Mouse (Mus musculus) ovary, adult 18-20 months (tissue): ENCODE data around the gene Dnajc14.
"Not testable (repeated sequence)": the region's sequence is repeated elsewhere in the genome, so short reads cannot be mapped to it uniquely, and the experiment has no call there.

Source experiments
- DNase-seq: peaks from one replicate; pipeline ENCODE4 v3.0.0; 2022; ENCODE audit warnings: low spot score, mixed read lengths

The Dnajc14 gene

DNA sequence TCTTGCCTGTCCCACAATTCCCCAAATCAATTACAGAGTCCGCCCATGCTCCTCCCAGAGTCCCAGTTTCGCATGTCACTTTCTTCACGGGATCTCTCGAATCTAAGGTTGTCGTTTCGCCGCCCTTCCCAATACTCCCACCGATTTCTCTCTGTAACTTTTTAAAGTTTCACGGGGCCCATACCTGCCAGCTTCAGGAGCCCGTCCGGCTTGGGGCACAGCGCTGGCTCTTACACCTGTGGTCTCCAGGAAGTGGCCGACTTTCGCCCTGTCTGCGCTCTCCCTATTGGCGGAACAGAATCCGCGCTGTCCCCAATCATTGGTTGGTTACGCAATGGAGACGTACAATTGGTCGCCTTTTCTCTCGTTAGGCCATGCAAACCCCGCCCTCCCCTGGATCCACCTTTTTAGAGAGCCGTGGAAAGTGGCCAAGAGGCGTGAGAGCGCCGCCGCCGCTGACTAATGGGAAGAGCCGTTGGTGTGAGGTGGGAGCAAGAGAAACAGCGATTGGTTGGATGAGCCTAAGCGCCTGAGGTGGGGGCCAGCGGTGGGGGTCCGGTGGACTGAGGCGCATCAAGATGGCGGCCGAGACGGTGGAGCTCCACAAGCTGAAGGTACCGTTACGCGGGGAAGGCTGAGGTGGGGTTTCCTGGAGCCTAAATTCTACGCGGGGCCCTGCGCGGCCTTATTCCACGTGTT, 17.6 kb downstream of the Dnajc14 start, which contains the start of gene Ormdl2:
Ormdl2 (minus strand) TSS at position 288 of the 699 bp plus-strand sequence.
- DNase-seq = peak; percentile 98

DNA sequence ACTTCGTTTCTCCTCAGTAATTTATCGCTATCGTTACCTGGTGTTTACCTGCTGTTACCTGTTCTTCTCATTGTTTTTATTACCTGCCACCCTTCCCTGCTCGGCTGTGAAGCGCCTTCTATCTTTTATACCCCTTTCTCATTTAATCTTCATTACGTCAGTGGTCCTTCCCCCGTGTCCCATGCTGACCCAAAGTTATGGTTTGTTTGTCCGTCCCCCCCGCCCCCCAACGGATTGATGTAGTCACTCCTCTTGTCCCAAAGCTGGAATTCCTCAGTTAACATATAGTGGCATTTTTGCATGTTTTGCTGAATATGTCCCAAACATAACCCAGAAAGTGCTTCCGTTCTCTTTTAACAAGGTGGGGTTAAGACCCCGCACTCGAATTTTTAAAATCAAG, 18.3 kb downstream of the Dnajc14 start:
- no peak for DNase-seq

DNA sequence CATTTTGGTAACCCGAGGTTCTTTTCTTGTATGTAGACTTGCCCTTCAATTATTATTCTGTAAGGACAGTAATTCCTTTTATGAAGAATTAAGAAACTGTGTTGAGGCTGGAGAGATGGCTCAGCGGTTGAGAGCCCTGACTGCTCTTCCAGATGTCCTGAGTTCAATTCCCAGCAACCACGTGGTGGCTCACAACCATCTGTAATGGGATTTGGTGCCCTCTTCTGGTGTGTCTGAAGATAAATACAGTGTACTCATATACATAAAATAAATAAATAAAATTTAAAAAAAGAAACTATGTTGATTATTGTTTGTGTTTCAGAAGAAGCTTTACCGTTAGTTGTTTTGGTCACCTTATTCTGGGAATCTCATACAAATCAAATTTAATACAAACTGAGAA, 19.2 kb downstream of the Dnajc14 start:
- DNase-seq = not testable (repeated sequence)

DNA sequence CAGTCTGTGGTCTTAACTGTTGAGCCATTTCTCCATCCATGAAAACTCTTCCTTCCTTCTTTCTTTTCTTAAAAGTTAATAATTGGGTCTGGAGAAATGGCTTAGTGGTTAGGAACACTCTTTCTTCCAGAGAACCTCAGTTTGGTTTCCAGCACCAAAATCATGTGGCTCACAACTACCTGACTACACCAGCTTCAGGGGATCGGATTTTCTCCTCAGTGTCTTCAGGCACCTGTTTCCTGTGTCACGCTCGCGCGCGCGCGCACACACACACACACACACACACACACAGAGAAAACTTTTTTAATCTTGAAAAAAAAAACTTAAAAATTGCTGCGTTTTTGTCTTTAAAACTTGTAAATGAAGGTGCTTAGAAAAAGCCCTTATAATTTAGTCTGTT, 20.0 kb downstream of the Dnajc14 start:
- no peak for DNase-seq

DNA sequence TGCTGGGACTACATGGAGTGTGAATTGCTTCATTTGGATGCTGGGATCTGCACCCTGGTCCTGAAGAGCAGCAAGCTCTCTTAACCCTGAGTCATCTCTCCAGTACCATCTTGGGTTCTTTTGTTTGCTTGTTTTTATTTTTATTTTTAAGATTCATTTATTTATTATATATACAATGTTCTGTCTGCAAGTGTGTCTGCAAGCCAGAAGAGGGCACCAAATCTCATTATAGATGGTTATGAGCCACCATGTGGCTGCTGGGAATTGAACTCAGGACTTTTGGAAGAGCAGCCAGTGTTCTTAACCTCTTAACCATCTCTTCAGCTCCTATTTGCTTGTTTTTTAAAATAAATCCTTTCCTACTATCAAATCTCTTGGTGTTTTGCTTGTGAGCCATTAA, 33.5 kb downstream of the Dnajc14 start:
- DNase-seq = no peak

DNA sequence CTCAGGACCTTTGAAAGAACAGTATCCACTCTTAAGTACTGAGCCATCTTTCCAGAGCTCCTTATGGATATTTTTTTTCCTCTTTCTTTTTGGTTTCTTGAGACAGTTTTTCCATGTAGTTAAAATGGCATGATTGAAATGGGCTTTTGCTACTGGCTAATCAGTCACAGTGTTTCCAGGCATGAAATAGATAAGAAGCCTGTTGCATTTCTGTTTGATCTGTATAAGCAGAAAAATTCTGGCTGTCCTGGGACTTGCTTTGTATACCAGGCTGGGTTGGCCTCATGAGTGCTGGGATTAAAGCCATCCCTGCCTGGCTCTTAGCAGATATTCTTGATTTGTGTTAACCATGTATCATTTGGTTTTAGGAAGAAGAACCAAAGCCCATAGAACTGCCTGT, 35.6 kb downstream of the Dnajc14 start:
- no peak for DNase-seq

DNA sequence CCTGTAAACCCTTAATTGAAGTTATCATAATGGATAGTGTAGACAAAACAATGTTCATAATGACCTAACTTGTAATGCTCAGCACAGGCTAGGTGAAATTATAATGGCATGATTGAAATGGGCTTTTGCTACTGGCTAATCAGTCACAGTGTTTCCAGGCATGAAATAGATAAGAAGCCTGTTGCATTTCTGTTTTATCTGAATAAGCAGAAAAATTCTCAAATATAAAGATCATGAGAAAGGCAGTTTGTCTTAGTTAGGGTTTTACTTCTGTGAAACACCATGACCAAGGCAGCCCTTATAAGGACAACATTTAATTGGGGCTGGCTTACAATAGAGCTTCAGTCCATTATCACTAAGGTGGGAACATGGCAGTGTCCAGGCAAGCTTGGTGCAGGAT, 36.8 kb downstream of the Dnajc14 start:
- DNase-seq = no peak

DNA sequence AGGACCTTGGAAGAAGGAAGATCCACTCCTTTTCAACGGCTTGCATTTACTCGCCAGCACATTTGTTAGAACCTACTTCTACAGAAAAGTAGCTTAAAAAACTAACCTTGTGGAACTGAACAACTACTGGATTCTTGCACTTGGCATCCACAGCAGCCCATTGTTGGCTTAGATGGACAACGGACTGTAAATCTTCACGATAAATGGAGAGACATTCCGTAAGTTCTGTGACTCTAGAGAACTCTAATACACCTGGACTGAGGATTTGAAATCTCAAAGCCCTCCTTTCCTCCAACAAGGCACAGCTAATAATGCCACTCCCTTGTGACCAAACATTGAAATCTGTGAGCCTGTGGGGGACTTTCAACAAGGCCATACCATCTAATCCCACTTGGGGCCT, 39.4 kb downstream of the Dnajc14 start:
- no peak for DNase-seq

DNA sequence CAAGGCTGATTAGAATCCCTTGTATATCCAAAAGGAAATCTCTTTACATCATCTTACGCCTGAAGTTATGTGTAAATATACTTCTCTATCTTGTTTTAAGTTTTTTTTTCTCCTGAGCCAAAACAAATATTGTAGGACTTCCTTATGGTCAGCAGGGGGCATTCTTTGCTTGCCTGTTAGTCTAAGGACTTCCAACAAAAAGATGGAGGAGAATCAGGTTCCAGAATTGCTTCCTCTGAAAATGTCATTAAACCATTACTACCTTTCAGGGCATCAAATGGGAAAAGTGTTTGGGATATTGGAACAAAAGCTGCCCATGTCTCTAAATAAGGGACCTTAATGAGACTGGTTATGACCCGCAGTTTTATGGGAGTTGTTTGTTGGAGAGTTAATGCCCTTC, 41.7 kb downstream of the Dnajc14 start:
- no peak for DNase-seq

DNA sequence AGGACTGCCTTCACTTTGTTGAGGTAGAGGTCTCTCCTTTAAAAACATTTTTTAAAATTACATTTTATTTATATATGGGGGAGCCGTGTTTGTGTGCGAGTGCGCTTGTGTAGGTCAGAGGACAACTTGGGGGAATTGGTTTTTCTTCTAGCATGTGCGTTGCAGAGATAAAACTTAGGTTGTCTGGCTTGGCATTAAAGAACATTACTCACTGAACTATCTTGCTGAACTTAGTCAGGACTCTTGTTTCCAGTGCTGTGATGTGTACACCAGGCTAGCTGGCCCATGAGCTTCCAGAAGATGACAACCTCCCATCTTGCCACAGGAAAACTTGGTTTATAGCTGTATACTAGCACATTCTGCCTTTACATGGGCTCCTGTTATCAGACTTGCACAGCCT, 42.8 kb downstream of the Dnajc14 start:
- no peak for DNase-seq

DNA sequence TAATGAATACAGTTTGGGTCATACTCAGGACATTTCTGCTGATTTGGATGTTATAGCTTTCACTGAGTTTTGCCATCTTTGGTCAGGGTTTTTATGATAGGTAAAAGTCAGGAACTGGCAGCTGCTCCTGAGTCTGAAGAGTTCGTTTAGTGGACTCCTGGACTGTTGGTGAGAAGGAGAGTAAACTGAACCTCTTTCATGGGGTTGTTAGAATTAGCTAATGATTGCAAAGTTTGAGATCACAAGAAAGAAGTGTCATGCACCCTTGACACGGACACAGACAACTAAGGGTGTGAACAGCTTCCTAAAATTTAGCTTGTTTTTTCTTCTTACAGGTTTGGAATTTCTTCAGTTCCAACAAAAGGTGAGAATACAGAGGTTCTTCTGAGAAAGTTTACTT, 44.6 kb downstream of the Dnajc14 start:
- DNase-seq = no peak

DNA sequence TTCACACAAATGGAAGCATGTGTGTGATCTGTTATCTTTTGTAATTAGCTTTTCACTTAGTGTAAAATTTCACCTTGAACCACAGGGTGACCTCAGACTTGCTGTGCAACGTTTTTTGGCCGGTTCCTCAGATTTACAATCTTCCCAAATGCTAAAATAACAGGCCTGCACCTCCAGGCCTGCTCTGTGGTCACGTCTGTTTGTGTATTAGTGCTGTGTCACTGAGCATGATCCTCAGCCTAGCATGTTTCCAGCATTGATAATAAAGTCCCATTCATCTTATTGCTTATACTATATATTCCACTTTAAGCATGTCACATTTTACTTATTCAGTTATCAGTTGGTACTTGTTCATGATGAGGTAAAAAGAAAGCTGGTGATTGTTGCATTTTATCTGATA, 46.5 kb downstream of the Dnajc14 start:
- no peak for DNase-seq

DNA sequence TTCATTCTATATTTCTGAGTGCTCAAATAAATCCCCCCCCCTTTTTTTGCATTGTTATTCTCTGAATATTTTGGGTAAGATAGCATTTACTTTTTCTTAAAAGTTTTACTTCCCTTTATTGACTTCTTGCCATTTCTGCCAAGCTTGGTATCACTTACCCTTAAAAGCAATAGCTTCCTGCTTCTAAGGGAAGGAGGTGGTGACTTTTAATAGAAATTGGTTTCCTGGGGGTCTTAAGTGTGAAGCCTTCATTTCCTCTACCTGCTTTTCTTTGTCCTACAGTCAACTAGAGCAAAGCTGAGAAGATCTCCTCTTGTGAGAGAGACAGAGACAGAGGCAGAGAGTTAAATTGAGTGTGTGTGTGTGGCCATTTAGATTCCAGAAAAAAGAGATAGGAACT, 57.3 kb downstream of the Dnajc14 start:
- no peak for DNase-seq

DNA sequence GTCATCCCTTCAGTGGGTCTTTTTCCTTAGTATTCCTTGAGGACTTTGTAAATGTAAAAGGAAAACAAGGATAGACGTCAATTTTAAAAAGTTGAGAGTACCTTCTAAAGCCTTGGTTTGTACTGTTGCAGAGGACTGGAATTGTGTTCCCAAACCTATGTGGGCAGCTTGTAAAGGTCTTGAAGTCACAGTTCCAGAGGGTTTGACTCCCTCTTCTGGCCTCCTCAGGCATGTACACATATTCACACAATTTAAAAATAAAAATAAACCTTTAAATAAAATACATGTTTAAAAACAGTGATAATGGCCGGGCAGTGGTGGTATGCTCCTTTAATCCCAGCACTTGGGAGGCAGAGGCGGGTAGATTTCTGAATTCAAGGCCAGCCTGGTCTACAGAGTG, 62.2 kb downstream of the Dnajc14 start:
- no peak for DNase-seq

DNA sequence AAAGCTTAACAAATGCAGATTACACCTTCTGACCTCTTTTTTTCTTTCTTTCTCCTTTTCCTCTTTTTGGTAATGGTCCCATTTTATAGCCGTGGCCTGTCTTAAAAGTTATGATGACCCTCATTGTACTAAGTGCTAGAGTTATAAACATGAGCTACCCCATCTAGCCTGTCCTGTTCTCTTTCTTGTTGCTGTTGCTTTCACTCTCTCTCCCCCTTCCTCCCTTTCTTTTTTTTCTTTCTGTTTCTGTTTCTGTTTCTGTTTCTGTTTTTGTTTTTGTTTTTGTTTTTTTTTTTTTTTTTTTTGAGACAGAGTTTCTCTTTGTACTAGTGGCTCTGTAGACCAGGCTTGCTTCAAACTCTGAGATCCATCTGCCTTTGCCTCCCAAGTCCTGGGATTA, 62.7 kb downstream of the Dnajc14 start:
- DNase-seq = no peak
